Mouse (Mus musculus): ENCODE measurements around the gene Tmem181a. TPM values are rescaled to one million over a fixed set of nuclear protein-coding genes. Genes with fewer than 3 reads are reported as not detected.
"Not testable (repeated sequence)": the region's sequence is repeated elsewhere in the genome, so short reads cannot be mapped to it uniquely, and the experiment has no call there.

The Tmem181a gene
- polyA plus RNA-seq, 1 experiment from 2014 or later: 20.7 TPM

- ATAC-seq: peak; percentile 94
- Histone ChIP-seq H3K9ac (ENCODE audit: low read depth, low read length) (peak within 1 kb of the TSS; percentile 43; the same call in 1 of the 2 replicates), H3K4me2 (ENCODE audit: low read depth, low read length) (peak within 1 kb of the TSS; percentile 52), H3K4me3 (ENCODE audit: low read length) (peak within 1 kb of the TSS; percentile 43)
- 9% methylated on average over 22 of the region's 23 CpGs for WGBS
- not testable (repeated sequence) for H3K27me3 ChIP-seq (replicated peaks; ENCODE audit: control insufficient read depth, insufficient read depth, low read length); H3K4me1 ChIP-seq (ENCODE audit: control insufficient read depth, insufficient read depth, low read length); H3K27ac ChIP-seq (ENCODE audit: low read length); H3K9me3 ChIP-seq (ENCODE audit: control insufficient read depth, low read length); H3K36me3 ChIP-seq (ENCODE audit: control insufficient read depth, insufficient read depth, low read length)
Measured at GRCm38 (mm10) chr17:6317339-6317985, 60.8 kb downstream of the Tmem181a start, which contains the start of gene Dynlt1a. Gene Dynlt1a (minus strand): TSS chr17:6317500.

DNA sequence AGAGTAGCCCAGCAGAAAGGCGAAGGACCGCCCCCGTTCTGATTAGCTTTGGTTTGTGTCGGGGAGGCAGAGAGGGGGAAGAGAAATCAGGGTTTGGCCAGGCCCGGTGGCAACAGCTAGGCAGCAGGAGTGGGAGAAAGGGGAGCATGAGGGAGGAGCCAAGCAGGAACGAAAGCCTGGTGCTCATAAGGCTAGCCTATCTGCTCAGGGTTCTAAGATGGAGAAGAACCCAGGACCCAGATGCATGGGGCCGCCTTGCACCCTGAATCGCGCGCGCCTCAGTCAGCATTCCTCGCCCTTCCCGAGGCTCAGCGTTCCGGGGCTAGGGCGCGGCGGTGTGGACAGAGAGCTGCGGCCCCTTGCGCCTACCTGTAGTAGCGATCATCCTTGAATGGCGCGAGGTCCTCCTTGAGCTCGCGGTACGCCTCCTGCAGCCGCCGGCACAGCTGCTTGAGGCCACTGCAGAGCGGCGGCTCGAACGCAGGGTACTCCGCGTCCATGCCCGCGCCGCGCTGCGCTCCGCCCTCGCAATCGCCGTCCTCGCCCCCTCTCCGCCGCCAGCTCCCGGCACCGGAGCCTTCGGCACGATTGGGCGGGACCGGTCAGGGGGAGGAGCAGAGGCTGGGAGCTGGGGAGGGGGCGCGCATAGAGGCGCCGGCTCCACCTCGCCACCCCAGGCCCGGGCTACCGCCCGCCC is 64.6 kb downstream of the Tmem181a start:
- ATAC-seq: peak; percentile 17; the same call in 1 of the 2 replicates
- WGBS: 4% methylated on average over 3 of the region's 60 CpGs
- H3K4me2 ChIP-seq (ENCODE audit: low read depth, low read length); H3K9me3 ChIP-seq (ENCODE audit: control insufficient read depth, low read length); H3K27ac ChIP-seq (ENCODE audit: low read length); H3K4me3 ChIP-seq (ENCODE audit: low read length); H3K4me1 ChIP-seq (ENCODE audit: control insufficient read depth, insufficient read depth, low read length); H3K27me3 ChIP-seq (replicated peaks; ENCODE audit: control insufficient read depth, insufficient read depth, low read length); H3K9ac ChIP-seq (ENCODE audit: low read depth, low read length); H3K36me3 ChIP-seq (ENCODE audit: control insufficient read depth, insufficient read depth, low read length): not testable (repeated sequence)

DNA sequence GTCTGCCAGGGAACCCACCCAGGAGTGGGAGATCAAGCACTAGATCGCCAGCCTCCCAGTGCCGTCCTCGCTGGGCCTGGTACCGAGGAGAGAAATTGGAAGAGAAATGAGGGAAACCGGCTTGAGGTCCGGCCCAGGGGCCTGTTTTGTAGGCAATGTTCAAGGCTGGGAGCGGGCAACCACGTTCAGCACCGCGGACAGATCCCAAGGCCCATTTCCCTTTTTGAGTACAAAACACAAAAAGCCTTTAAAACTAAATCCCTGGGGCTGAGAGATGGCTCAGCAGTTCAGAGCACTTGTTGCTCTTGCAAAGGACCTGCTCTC is 65.1 kb downstream of the Tmem181a start:
- not testable (repeated sequence) for H3K36me3 ChIP-seq (ENCODE audit: control insufficient read depth, insufficient read depth, low read length); H3K9ac ChIP-seq (ENCODE audit: low read depth, low read length); H3K9me3 ChIP-seq (ENCODE audit: control insufficient read depth, low read length); H3K4me3 ChIP-seq (ENCODE audit: low read length); H3K27ac ChIP-seq (ENCODE audit: low read length); H3K4me2 ChIP-seq (ENCODE audit: low read depth, low read length); H3K27me3 ChIP-seq (replicated peaks; ENCODE audit: control insufficient read depth, insufficient read depth, low read length); H3K4me1 ChIP-seq (ENCODE audit: control insufficient read depth, insufficient read depth, low read length)
- 0 out of 2 replicates have a peak, but pooled peaks have one; percentile 24 for ATAC-seq
- no CpG with 5 or more reads among the region's 10 CpGs for WGBS

DNA sequence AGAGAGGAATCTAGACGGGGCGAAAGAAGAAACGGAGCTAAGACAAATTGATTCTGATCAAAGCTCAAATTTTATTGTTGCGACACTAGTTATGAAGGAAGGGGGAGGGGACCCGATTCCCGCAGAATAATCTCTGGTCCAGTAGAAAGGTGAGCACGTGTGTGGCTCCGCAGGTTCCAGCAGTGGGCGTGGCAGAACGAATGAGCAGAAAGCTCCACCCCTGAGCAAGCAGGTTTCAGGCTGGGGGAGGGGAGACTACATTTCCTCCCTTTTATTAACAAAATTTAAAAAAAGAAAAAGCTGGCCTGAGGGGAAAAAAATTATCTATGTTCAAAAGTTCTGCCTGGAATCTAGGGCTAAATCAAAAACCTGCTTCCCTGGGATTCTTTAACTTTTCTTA is 68.4 kb downstream of the Tmem181a start:
- H3K27me3 ChIP-seq (replicated peaks; ENCODE audit: control insufficient read depth, insufficient read depth, low read length); H3K9me3 ChIP-seq (ENCODE audit: control insufficient read depth, low read length); H3K27ac ChIP-seq (ENCODE audit: low read length); H3K4me1 ChIP-seq (ENCODE audit: control insufficient read depth, insufficient read depth, low read length); H3K36me3 ChIP-seq (ENCODE audit: control insufficient read depth, insufficient read depth, low read length); H3K4me3 ChIP-seq (ENCODE audit: low read length); H3K4me2 ChIP-seq (ENCODE audit: low read depth, low read length); H3K9ac ChIP-seq (ENCODE audit: low read depth, low read length); ATAC-seq: not testable (repeated sequence)
- 48% methylated on average over 10 of the region's 10 CpGs for WGBS

DNA sequence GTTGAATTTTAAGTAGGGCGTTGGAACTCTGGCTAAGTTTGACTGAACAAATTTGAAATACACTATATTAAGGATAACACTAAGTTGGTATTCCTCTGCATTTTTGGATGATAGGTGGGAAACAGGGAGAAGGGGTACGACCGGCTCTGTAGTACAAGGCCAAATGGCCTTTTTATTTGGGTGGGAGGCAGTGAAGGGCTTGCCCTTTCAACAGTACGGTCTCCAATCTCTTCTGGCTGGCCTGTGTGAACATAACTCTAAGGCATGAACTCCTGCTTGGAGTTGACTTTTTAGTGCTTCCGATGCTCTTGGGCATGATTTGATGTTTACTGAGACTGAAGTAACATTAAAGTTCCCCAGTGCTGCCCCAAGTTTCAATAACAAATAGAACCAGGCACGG is 68.9 kb downstream of the Tmem181a start:
- WGBS: 72% methylated on average over 6 of the region's 6 CpGs
- not testable (repeated sequence) for H3K27ac ChIP-seq (ENCODE audit: low read length)

GRCm38 (mm10) chr17:6327554-6327953 is 70.9 kb downstream of the Tmem181a start:
- not testable (repeated sequence) for H3K36me3 ChIP-seq (ENCODE audit: control insufficient read depth, insufficient read depth, low read length); H3K4me3 ChIP-seq (ENCODE audit: low read length); H3K9ac ChIP-seq (ENCODE audit: low read depth, low read length); H3K27ac ChIP-seq (ENCODE audit: low read length); ATAC-seq; H3K9me3 ChIP-seq (ENCODE audit: control insufficient read depth, low read length); H3K27me3 ChIP-seq (replicated peaks; ENCODE audit: control insufficient read depth, insufficient read depth, low read length); H3K4me1 ChIP-seq (ENCODE audit: control insufficient read depth, insufficient read depth, low read length); H3K4me2 ChIP-seq (ENCODE audit: low read depth, low read length)
- 91% methylated on average over 6 of the region's 7 CpGs for WGBS

More for the DNA sequence above, 68.9 kb downstream of the Tmem181a start:
- not testable (repeated sequence) for H3K36me3 ChIP-seq (ENCODE audit: control insufficient read depth, insufficient read depth, low read length); ATAC-seq; H3K27me3 ChIP-seq (replicated peaks; ENCODE audit: control insufficient read depth, insufficient read depth, low read length); H3K9ac ChIP-seq (ENCODE audit: low read depth, low read length); H3K4me2 ChIP-seq (ENCODE audit: low read depth, low read length); H3K4me3 ChIP-seq (ENCODE audit: low read length); H3K4me1 ChIP-seq (ENCODE audit: control insufficient read depth, insufficient read depth, low read length); H3K9me3 ChIP-seq (ENCODE audit: control insufficient read depth, low read length)

DNA sequence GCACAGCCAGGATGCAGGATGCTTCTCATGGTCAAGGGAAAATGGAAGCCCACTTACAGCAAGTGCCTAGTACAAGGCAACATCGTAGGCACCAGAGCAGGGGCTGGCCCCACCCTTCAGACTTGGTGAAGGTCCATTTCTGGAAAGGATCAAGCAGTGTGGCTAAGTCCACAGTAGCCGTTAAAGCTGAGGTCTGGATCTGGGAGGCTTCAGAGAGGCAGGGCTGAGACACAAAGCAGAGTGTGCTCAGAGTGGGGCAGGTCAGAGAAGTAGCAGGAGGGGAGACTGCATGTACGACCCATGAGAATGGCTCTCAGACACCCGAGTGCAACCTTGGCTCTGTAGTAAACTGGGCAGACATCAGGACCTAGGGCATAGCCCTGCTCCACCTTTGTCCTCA is 72.3 kb downstream of the Tmem181a start:
- H3K9me3 ChIP-seq (ENCODE audit: control insufficient read depth, low read length); H3K27ac ChIP-seq (ENCODE audit: low read length); H3K9ac ChIP-seq (ENCODE audit: low read depth, low read length); H3K4me3 ChIP-seq (ENCODE audit: low read length); ATAC-seq; H3K4me2 ChIP-seq (ENCODE audit: low read depth, low read length); H3K27me3 ChIP-seq (replicated peaks; ENCODE audit: control insufficient read depth, insufficient read depth, low read length); H3K36me3 ChIP-seq (ENCODE audit: control insufficient read depth, insufficient read depth, low read length); H3K4me1 ChIP-seq (ENCODE audit: control insufficient read depth, insufficient read depth, low read length): not testable (repeated sequence)
- 58% methylated on average over 3 of the region's 4 CpGs for WGBS

DNA sequence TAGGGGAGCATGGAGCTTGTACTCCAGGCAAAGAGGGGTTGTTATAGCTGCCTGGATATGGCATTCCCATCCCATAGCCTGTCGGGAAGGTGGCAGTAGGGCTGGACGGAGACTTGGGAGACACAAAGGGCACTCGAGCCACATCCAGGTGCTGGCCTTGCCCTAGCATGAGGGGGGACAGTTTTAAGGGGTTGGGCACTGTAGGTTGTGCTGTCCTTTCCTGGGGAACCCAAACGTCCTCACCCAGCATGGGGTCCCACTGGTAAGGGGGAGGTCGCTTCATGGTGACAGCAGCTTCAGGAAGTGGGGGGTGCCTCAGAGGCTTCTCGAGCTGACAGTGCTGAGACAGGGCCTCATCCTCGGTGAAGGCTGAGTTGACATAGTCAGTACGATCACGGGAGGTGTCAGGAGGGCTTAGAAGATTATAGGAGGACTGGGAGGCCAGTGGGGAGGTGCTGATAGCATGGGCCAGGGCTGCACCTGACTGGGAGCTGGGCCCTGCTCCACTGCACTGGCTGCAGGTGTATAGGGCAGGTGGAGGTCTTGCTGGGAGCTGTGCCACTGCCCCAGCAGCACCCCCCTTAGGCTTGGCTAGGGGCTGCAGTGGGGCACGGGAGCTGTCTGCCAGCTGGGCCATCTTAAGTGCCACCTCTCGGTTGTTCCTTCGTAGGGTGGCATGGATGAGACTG is 86.1 kb downstream of the Tmem181a start:
- H3K9me3 ChIP-seq (ENCODE audit: control insufficient read depth, low read length); H3K36me3 ChIP-seq (ENCODE audit: control insufficient read depth, insufficient read depth, low read length); H3K27ac ChIP-seq (ENCODE audit: low read length); H3K27me3 ChIP-seq (replicated peaks; ENCODE audit: control insufficient read depth, insufficient read depth, low read length); H3K9ac ChIP-seq (ENCODE audit: low read depth, low read length); ATAC-seq; H3K4me1 ChIP-seq (ENCODE audit: control insufficient read depth, insufficient read depth, low read length); H3K4me3 ChIP-seq (ENCODE audit: low read length); H3K4me2 ChIP-seq (ENCODE audit: low read depth, low read length): not testable (repeated sequence)
- no CpG with 5 or more reads among the region's 12 CpGs for WGBS

DNA sequence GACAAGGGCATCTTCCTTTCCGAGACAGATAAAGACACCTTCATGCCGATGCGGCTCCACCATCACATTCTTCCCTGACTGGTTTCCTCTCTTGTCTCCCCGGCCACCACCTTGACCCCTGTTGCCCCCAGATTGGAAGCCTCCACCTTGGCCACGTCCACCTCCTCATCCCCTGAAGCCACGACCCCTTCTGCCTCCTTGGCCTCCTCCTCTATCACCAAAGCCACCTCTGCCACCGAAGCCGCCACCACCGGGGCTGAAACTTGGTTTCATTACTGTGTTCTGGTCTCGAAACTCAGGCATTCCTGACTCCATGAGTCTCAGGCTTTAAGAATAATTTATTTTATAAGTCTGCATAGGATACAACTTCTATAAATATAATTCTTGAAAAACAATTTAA is 98.6 kb downstream of the Tmem181a start:
- not testable (repeated sequence) for H3K36me3 ChIP-seq (ENCODE audit: control insufficient read depth, insufficient read depth, low read length); H3K9me3 ChIP-seq (ENCODE audit: control insufficient read depth, low read length); H3K4me3 ChIP-seq (ENCODE audit: low read length); H3K27ac ChIP-seq (ENCODE audit: low read length); H3K27me3 ChIP-seq (replicated peaks; ENCODE audit: control insufficient read depth, insufficient read depth, low read length); H3K4me2 ChIP-seq (ENCODE audit: low read depth, low read length); H3K4me1 ChIP-seq (ENCODE audit: control insufficient read depth, insufficient read depth, low read length); H3K9ac ChIP-seq (ENCODE audit: low read depth, low read length); ATAC-seq
- WGBS: 78% methylated on average over 10 of the region's 10 CpGs
